Mouse (Mus musculus) adrenal gland, adult 8-10 months (tissue): ENCODE results near the gene Gm20479. TPM values are rescaled to one million over a fixed set of nuclear protein-coding genes. Genes with fewer than 3 reads are reported as not detected.
A peak's percentile ranks its signal among the peaks of the same experiment; 100 is the strongest.

Experiments used
- DNase-seq: peaks from one replicate; pipeline ENCODE4 v3.0.0; 2022
- total RNA-seq, 4 experiments: library from RNA; stranded (reverse); gene quantifications; 2 replicates each; pipeline ENCODE4 v1.2.4; 2022

The Gm20479 gene
- total RNA-seq, 4 experiments from 2014 or later: 4.0 TPM; not detected in 3

DNA sequence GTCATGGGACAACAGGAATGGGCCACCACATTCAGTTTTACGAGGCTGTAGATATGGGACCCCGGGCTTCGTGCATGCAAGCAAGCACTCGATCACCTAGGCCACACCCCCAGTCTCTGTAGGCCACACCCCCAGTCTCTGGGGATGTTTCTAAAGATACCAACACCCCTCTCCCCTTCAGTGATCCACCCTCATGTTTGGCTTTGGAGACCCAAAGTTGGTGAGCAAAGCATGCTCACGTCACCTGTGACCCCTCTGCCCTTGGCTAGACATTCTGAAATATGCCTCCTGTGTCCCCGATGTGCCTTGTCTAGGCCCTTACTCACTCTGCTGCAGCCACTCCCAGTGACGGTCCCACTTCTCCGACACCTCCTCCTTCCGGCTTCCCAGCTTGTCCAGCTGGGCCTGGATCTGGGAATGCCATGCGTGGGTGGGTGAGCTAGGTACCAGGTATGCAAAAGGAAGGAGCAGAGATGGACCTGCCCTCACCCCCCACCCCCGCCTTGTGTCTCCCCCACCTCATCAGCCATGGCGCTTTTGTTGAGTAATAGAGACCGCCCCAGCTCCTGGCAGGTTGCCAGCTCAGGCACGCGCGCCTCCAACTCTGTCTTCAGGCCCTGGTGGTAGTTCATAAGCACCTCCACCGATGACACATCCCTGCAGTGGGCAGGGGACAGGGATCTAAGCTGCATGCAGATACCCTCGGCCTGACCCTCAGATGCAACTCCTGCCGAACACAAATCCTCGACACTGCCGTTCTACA is 9.0 kb upstream of the Gm20479 start:
- no peak for DNase-seq

DNA sequence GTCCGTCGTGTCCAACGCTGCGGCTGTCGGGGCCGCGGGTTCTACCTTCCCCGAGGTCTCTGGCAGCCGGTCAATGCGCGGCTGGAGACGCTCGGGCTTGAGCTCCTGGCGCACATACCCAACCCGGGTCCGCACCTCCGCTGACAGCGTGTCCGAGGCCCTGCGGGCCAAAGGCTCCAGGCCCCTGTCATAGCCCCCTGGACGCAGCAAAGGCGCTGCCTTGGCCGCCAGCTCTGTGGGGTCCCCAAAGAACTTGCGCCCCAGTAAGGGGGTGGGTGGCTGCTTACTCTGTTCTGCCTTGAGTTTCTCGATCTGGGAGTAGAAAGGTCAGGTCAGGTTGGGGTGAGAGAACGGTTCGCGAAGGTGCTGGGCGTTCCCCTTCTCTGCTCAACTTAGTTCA is 7.2 kb upstream of the Gm20479 start:
- no peak for DNase-seq

- peak; percentile 99 for DNase-seq
These were observed 4.2 kb upstream of the Gm20479 start for GRCm38 (mm10) chr7:27361283-27361946.

GRCm38 (mm10) chr7:27360749-27361148 is 3.5 kb upstream of the Gm20479 start:
- DNase-seq: no peak

DNA sequence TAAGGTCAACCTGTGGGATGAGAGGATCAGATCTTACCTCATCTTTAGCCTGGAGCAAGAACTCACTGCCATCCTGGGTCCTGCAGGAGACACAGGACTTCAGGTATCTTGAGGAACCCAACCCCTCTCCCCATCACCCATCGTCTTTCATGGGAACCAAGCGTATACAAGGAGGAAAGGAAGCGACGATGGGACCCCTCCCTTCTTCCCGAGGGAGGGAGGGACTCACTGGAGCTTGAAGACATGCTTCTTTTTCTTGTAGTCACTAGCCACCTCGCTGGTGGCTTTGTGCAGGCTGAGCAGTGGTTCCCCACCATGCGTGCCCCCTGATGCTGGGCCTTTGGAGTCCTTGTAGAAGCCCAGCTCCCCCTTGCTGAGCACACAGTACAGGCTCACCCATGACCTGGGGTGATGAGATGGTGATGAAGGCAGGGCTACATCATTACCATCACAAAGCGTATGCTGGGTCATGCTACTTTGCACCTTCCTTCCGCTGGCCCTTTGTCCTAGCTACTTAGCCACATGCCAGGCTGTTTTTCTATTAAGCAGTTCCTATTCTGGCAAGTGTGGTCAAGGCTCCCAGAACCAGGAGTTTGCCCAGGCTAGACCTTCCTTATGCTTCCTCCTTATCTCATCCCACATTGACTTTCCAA is 2.6 kb upstream of the Gm20479 start:
- DNase-seq: no peak

- no peak for DNase-seq
These were observed 1.9 kb upstream of the Gm20479 start for GRCm38 (mm10) chr7:27359162-27359561.

DNA sequence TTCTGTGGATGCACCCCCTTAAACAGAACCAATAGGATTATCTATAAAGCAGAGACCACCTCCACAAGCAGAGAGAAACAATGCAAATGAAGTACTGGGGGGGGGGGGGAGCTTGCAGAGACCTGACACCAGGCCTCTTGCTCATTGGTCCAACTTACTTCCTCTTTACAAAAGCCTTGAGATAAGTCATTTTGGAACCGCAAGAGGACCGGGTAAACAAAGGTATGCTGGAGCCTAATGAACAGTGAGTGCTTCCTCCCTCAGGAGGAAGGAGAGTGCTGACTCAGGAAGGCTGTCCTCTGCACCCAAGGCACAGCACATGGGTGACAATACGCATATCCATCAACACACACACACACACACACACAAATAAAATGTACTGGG is 368 bp upstream of the Gm20479 start:
- DNase-seq: no peak

DNA sequence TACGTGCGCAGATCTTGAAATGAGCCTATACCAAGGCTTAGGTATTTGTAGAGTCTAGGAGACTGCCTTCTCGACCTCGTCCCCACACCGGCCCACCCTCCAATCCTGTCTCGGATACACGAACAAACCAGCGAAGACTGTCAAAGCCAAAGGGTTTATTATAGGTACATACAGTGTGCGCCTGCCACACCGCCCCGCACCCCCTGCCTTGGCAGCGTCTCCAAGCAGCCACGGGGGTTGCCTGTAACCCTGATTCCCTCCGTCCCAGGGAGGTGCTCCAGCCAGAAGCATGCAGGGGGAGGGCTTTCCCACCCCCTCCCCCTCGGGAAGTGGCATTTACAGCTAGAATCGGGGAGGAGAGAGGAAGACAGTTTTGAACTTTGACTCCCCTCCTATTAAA is 971 bp downstream of the Gm20479 start:
- peak; percentile 30 for DNase-seq

GRCm38 (mm10) chr7:27355745-27356240 is 1.4 kb downstream of the Gm20479 start, which contains the start of gene Shkbp1:
TSS of gene Shkbp1 (minus strand) at chr7:27356019.
- peak; percentile 84 for DNase-seq

DNA sequence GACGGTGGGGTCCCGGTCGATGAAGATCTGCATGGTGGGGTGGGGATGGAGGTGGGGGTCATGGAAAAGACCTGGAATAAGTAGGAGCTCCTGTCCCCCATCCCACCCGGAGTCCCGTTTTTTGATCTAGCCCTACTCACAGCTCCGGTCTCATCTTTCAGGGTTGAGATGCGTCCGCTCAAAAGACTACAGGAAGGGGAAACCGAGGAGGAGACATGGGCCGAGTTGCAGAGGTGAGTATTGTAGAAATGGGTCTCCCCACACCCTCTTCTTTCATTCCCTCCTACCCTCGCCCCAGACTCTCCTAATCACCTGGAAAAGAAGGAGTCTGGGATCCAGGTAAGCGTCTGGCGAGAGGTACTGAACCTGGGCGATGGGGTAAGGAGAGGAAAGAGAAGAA is 2.0 kb downstream of the Gm20479 start:
- no peak for DNase-seq

GRCm38 (mm10) chr7:27354783-27355182 is 2.4 kb downstream of the Gm20479 start:
- no peak for DNase-seq

- no peak for DNase-seq
These were observed 3.1 kb downstream of the Gm20479 start for GRCm38 (mm10) chr7:27354144-27354543.

DNA sequence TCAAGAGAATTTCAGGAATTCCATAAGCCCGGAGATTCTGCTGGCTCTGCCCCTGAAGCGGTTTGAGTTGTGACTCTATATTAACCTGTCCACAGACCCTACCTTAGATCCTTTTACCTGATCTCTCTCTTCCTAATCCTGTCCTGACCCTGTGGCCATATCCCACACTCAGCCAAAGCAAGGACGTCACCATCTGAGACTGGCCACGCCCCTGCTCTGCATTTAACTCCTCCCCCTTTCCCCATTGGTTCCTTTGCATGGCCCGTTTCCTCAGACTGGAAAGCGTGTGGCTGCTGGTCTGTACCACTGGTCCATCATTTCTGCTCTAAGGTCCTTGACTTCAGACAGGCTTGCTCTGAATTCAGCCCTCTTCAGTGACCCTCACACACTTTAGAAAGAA is 11.8 kb downstream of the Gm20479 start:
- DNase-seq: no peak

DNA sequence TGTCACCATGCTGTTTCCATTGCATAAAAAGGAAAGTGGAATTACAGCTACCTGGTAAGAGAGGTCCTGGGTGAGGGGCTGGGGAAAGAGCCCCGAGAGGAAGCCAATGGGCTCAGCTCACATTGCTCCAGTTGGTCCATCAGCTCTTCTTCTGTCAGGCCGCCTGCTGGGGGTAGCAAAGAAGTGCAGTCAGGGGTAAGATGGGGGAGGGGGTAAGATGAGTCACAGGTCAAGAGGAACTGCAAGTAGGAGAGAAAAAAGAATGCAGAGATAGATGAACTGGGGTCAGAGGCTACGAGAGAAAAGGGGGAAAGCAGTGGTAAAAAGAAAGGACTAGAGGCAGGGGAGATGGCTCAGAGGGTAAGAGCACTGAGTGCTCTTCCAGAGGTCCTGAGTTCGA is 14.6 kb downstream of the Gm20479 start:
- DNase-seq: no peak

- DNase-seq: no peak
These were observed 17.7 kb downstream of the Gm20479 start for GRCm38 (mm10) chr7:27339519-27339918.

DNA sequence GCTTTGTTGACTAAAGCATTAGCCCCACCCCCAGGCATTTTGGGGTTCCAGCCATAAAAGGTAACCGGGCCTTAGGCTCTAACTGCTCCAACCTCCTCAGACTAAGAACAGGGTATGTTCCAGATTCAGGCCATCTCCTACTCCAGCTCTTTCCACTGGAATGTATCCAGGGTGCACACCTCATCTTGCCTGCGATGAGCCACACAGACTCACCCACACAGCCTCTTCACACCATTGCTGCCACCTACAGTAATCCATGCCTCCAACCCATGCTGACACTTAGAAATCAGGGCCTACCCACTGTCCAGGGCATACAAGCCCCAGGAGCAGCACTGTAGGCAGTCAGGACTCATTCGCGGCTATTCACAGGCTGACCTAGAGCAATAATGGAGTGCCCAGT is 18.1 kb downstream of the Gm20479 start:
- DNase-seq: no peak

- DNase-seq: no peak
These were observed 19.9 kb downstream of the Gm20479 start, which contains the start of gene Ltbp4 for GRCm38 (mm10) chr7:27337175-27337853. TSS of gene Ltbp4 (minus strand) at chr7:27337692.

- DNase-seq: peak; percentile 76
These were observed 21.0 kb downstream of the Gm20479 start for GRCm38 (mm10) chr7:27335928-27336823.

- no peak for DNase-seq
These were observed 22.1 kb downstream of the Gm20479 start for GRCm38 (mm10) chr7:27335011-27335720.

GRCm38 (mm10) chr7:27334405-27334911 is 22.8 kb downstream of the Gm20479 start:
- DNase-seq: no peak
